Mouse (Mus musculus) limb, embryonic 14.5 days (tissue): ENCODE data around the gene Acr. TPM values are rescaled to one million over a fixed set of nuclear protein-coding genes. Genes with fewer than 3 reads are reported as not detected.

Source experiments
- ATAC-seq: fragments of 200-750 bp; cut with Nextera tagmentation; 2 replicates; pipeline ENCODE4 v1.8.0; 2017; ENCODE audit warnings: low read depth, moderate number of reproducible peaks, moderate TSS enrichment; ENCODE audit not compliant: low FRiP score
- DNase-seq: peaks from one replicate; pipeline ENCODE4 v3.0.0-alpha.2; 2015; ENCODE audit warnings: low spot score
- H3K27ac ChIP-seq: fragments of 300-500 bp; sonication (generic); replicated peaks from 2 replicates; pipeline ENCODE4 v1.5.1; 2014; ENCODE audit warnings: low read depth, mild to moderate bottlenecking, low read length, moderate library complexity, mixed read lengths
- H3K27me3 ChIP-seq: fragments of 300-500 bp; sonication (generic); 2 replicates; pipeline ENCODE4 v1.6.1; 2014; ENCODE audit warnings: low read length, mixed read lengths; ENCODE audit not compliant: control insufficient read depth, insufficient read depth
- H3K36me3 ChIP-seq: fragments of 300-500 bp; sonication (generic); 2 replicates; pipeline ENCODE4 v1.6.1; 2014; ENCODE audit warnings: mild to moderate bottlenecking, low read length, moderate library complexity, mixed read lengths; ENCODE audit not compliant: control insufficient read depth, insufficient read depth
- H3K4me1 ChIP-seq: fragments of 300-500 bp; sonication (generic); 2 replicates; pipeline ENCODE4 v1.6.1; 2014; ENCODE audit warnings: antibody characterized with exemption, low read length, mixed read lengths; ENCODE audit not compliant: control insufficient read depth, insufficient read depth
- H3K4me2 ChIP-seq: fragments of 300-500 bp; sonication (generic); replicated peaks from 2 replicates; pipeline ENCODE4 v1.6.1; 2014; ENCODE audit warnings: low read depth, mild to moderate bottlenecking, low read length, moderate library complexity; ENCODE audit not compliant: severe bottlenecking
- H3K4me3 ChIP-seq: fragments of 300-500 bp; sonication (generic); replicated peaks from 2 replicates; pipeline ENCODE4 v1.5.1; 2014; ENCODE audit warnings: low read length
- H3K9ac ChIP-seq: fragments of 300-500 bp; sonication (generic); 2 replicates; pipeline ENCODE4 v1.6.1; 2014; ENCODE audit warnings: mild to moderate bottlenecking, low read depth, low read length, moderate library complexity; ENCODE audit not compliant: severe bottlenecking
- H3K9me3 ChIP-seq: fragments of 300-500 bp; sonication (generic); 2 replicates; pipeline ENCODE4 v1.6.1; 2016; ENCODE audit warnings: low read length; ENCODE audit not compliant: control insufficient read depth
- POLR2A ChIP-seq: fragments of 200-500 bp; IDR thresholded peaks from 2 replicates; pipeline ENCODE4 v1.8.0; 2012; ENCODE audit warnings: inconsistent platforms, mild to moderate bottlenecking, moderate library complexity, borderline replicate concordance; ENCODE audit not compliant: insufficient read depth, insufficient read length; ENCODE audit errors: extremely low read depth
- WGBS: fragments of 180-500 bp; shearing (Covaris S2); extraction: QIAGEN DNeasy Blood & Tissue Kit; methylation state at CpG from one replicate; pipeline ENCODE4 v1.1.7; 2014; 5-methylcytosine and 5-hydroxymethylcytosine counted together
- polyA plus RNA-seq, 2 experiments: library from polyadenylated mRNA; depleted of rRNA in 1 of 2; stranded (reverse) in 1 of 2; unstranded in 1 of 2; fragments of >200 nt; fragmentation: Nextera tagmentation in 1 of 2; extraction: Ambion mirVana in 1 of 2; gene quantifications; 2 replicates each; pipeline versions ENCODE4 v1.2.1 to v1.2.3; 2012 to 2014

Acr gene
- polyA plus RNA-seq, 2 experiments: 0.21 to 1.4 TPM

DNA sequence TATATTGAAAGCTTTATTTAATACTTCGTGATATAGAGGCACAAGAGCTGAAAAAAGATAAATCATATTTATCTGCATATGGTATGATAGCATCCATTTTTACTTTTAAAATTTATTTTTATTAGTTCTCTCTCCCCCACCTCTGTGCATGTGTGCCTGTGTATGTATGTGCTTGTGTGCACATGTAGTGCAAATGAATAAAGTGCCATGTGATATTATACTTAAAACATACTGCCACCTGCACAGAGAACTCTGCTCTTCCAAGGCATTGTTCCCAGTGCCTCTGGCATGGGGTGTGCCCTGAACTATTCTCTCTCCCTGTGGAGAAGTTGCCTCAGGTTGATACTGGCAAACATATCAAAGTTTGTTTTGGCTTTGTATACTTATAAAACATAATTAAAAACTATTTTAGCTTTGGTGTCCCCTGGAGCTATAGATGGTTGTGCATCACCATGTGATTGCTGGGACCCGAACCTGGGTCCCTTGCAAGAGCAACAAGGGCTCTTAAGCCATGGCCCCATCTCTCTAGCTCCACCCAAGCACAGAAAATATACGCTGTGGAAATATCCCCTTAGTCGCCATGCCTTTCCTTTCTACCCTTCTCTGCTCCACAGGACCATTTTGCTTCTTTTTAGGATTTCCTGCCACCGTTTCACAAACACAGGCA, 55.0 kb downstream of the Acr start:
- Histone ChIP-seq H3K4me2 (no peak overlapping the region), H3K27ac (no peak overlapping the region), H3K4me3 (no peak overlapping the region), H3K4me1 (no peaks in the 10 kb centered on the region), H3K9ac (no peak overlapping the region), H3K9me3 (no peaks in the 10 kb centered on the region), H3K36me3 (no peaks in the 10 kb centered on the region), H3K27me3 (no peaks in the 10 kb centered on the region)
- no peak for DNase-seq
- TF ChIP-seq POLR2A: no peak
- 70% methylated on average over 5 of the region's 5 CpGs for WGBS
- ATAC-seq: no peak

DNA sequence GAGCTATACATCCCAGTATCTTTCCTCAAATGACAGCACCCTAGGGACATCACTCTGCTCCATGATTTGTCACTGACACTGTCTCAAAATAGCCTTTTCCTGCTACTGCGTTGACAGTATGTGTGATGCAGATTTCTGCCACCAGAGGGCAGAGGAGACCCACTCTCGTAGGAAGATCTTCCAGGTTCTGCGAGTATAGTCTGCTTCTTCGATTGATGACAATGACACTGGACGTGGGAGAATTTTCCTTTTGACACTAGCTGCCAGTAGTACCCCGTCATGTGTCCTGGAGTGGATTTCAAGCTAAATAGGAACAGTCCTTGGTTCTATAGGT, 55.5 kb downstream of the Acr start:
- no peak for ATAC-seq
- H3K9me3 ChIP-seq: no peaks in the 10 kb centered on the region
- 13% methylated on average over 6 of the region's 6 CpGs for WGBS

More for the DNA sequence above, 55.5 kb downstream of the Acr start:
- no peak overlapping the region for H3K4me3 ChIP-seq
- H3K4me1 ChIP-seq: no peaks in the 10 kb centered on the region
- no peak overlapping the region for H3K9ac ChIP-seq
- TF ChIP-seq POLR2A: no peak
- H3K4me2 ChIP-seq: no peak overlapping the region
- DNase-seq: peak; percentile 81
- H3K27me3 ChIP-seq: no peaks in the 10 kb centered on the region
- H3K27ac ChIP-seq: no peak overlapping the region
- H3K36me3 ChIP-seq: no peaks in the 10 kb centered on the region

Other genes with a start within 250 kb of the Acr start
- gene Adm2, start 245.6 kb upstream of the Acr start, polyA plus RNA-seq (2012; rRNA removed): 0.74 and 1.0 TPM in 2 replicates
- 0.52 TPM in 1 of 2 replicates, not detected in the other for gene Adm2, start 245.6 kb upstream of the Acr start, polyA plus RNA-seq (2014; fragmentation: Nextera tagmentation; extraction: Ambion mirVana)
- gene Miox, start 233.9 kb upstream of the Acr start, polyA plus RNA-seq (2012; rRNA removed): not detected in 2 replicates
- gene Miox, start 233.9 kb upstream of the Acr start, polyA plus RNA-seq (2014; fragmentation: Nextera tagmentation; extraction: Ambion mirVana): not detected in 2 replicates
- gene Lmf2, start 212.7 kb upstream of the Acr start, polyA plus RNA-seq (2012; rRNA removed): 55.7 and 74.0 TPM in 2 replicates
- gene Lmf2, start 212.7 kb upstream of the Acr start, polyA plus RNA-seq (2014; fragmentation: Nextera tagmentation; extraction: Ambion mirVana): 49.1 and 53.6 TPM in 2 replicates
- 153 and 209 TPM in 2 replicates for gene Ncaph2, start 212.6 kb upstream of the Acr start, polyA plus RNA-seq (2012; rRNA removed)
- 145 and 160 TPM in 2 replicates for gene Ncaph2, start 212.6 kb upstream of the Acr start, polyA plus RNA-seq (2014; fragmentation: Nextera tagmentation; extraction: Ambion mirVana)
- 19.8 and 27.2 TPM in 2 replicates for gene Sco2, start 194.5 kb upstream of the Acr start, polyA plus RNA-seq (2012; rRNA removed)
- gene Sco2, start 194.5 kb upstream of the Acr start, polyA plus RNA-seq (2014; fragmentation: Nextera tagmentation; extraction: Ambion mirVana): 7.5 and 10.3 TPM in 2 replicates
- 2.0 and 3.3 TPM in 2 replicates for gene Tymp, start 191.3 kb upstream of the Acr start, polyA plus RNA-seq (2012; rRNA removed)
- gene Tymp, start 191.3 kb upstream of the Acr start, polyA plus RNA-seq (2014; fragmentation: Nextera tagmentation; extraction: Ambion mirVana): 1.3 and 1.6 TPM in 2 replicates
- 0.24 and 0.62 TPM in 2 replicates for gene Odf3b, start 189.0 kb upstream of the Acr start, polyA plus RNA-seq (2012; rRNA removed)
- 0.67 and 0.72 TPM in 2 replicates for gene Odf3b, start 189.0 kb upstream of the Acr start, polyA plus RNA-seq (2014; fragmentation: Nextera tagmentation; extraction: Ambion mirVana)
- gene Klhdc7b, start 183.4 kb upstream of the Acr start, polyA plus RNA-seq (2012; rRNA removed): 0.03 TPM in 1 of 2 replicates, not detected in the other
- gene Klhdc7b, start 183.4 kb upstream of the Acr start, polyA plus RNA-seq (2014; fragmentation: Nextera tagmentation; extraction: Ambion mirVana): not detected in 2 replicates
- gene Syce3, start 157.8 kb upstream of the Acr start, polyA plus RNA-seq (2012; rRNA removed): not detected in 2 replicates
- not detected in 2 replicates for gene Syce3, start 157.8 kb upstream of the Acr start, polyA plus RNA-seq (2014; fragmentation: Nextera tagmentation; extraction: Ambion mirVana)
- gene Cpt1b, start 142.5 kb upstream of the Acr start, polyA plus RNA-seq (2012; rRNA removed): 3.7 and 4.4 TPM in 2 replicates
- 0.57 and 0.63 TPM in 2 replicates for gene Cpt1b, start 142.5 kb upstream of the Acr start, polyA plus RNA-seq (2014; fragmentation: Nextera tagmentation; extraction: Ambion mirVana)
- gene C730034F03Rik, start 138.7 kb upstream of the Acr start, polyA plus RNA-seq (2012; rRNA removed): 0.96 and 1.8 TPM in 2 replicates
- gene C730034F03Rik, start 138.7 kb upstream of the Acr start, polyA plus RNA-seq (2014; fragmentation: Nextera tagmentation; extraction: Ambion mirVana): 1.4 and 2.4 TPM in 2 replicates
- 0.40 and 0.47 TPM in 2 replicates for gene Gm44502, start 138.6 kb upstream of the Acr start, polyA plus RNA-seq (2012; rRNA removed)
- gene Gm44502, start 138.6 kb upstream of the Acr start, polyA plus RNA-seq (2014; fragmentation: Nextera tagmentation; extraction: Ambion mirVana): not detected in 2 replicates
- gene Chkb, start 138.4 kb upstream of the Acr start, polyA plus RNA-seq (2012; rRNA removed): 72.6 and 79.0 TPM in 2 replicates
- gene Chkb, start 138.4 kb upstream of the Acr start, polyA plus RNA-seq (2014; fragmentation: Nextera tagmentation; extraction: Ambion mirVana): 45.6 and 46.9 TPM in 2 replicates
- 2.5 and 2.6 TPM in 2 replicates for gene Mapk8ip2, start 114.4 kb upstream of the Acr start, polyA plus RNA-seq (2012; rRNA removed)
- 0.99 and 1.5 TPM in 2 replicates for gene Mapk8ip2, start 114.4 kb upstream of the Acr start, polyA plus RNA-seq (2014; fragmentation: Nextera tagmentation; extraction: Ambion mirVana)
- 30.7 and 38.5 TPM in 2 replicates for gene Arsa, start 90.9 kb upstream of the Acr start, polyA plus RNA-seq (2012; rRNA removed)
- gene Arsa, start 90.9 kb upstream of the Acr start, polyA plus RNA-seq (2014; fragmentation: Nextera tagmentation; extraction: Ambion mirVana): 18.3 and 21.7 TPM in 2 replicates
- 18.4 and 25.1 TPM in 2 replicates for gene Shank3, start 68.7 kb upstream of the Acr start, polyA plus RNA-seq (2012; rRNA removed)
- 2.4 and 2.7 TPM in 2 replicates for gene Shank3, start 68.7 kb upstream of the Acr start, polyA plus RNA-seq (2014; fragmentation: Nextera tagmentation; extraction: Ambion mirVana)
- 69.2 and 69.6 TPM in 2 replicates for gene Rabl2, start 23.6 kb downstream of the Acr start, polyA plus RNA-seq (2012; rRNA removed)
- 42.4 and 51.1 TPM in 2 replicates for gene Rabl2, start 23.6 kb downstream of the Acr start, polyA plus RNA-seq (2014; fragmentation: Nextera tagmentation; extraction: Ambion mirVana)